21 mouse cellular contexts compared by ENCODE assay signal in genomic region chr3:84080074-84080473, GRCm38 (mm10). TPM values are rescaled to one million over a fixed set of nuclear protein-coding genes. Genes with fewer than 3 reads are reported as not detected.
A peak's percentile ranks its signal among the peaks of the same experiment; 100 is the strongest.
DNase-seq lines count a peak whose midpoint lies in the region; ATAC-seq and TF ChIP-seq lines count a peak whose summit lies in the region.
"Had no signal": no experiment of that assay in that cellular context is flagged by ENCODE, and none has a peak within 500 bp of the region (broad histone marks: within the 10 kb centered on the region; RNA-seq: fewer than 3 reads in every experiment).

No protein-coding gene starts in this region.

- H3K9ac ChIP-seq in forebrain, embryonic 14.5 days (ENCODE audit: low read length), result no peak overlapping the region
- no peak overlapping the region for H3K9ac ChIP-seq in heart, postnatal 0 days (replicated peaks; ENCODE audit: low read depth, low read length)
- H3K9ac ChIP-seq in midbrain, embryonic 14.5 days (replicated peaks; ENCODE audit: low read length), result no peak overlapping the region
- H3K9ac ChIP-seq in midbrain, postnatal 0 days (replicated peaks; ENCODE audit: low read length, poor library complexity, severe bottlenecking), result no peak overlapping the region
- H3K9ac ChIP-seq: forebrain, embryonic 15.5 days; heart, embryonic 15.5 days; hindbrain, embryonic 13.5 days had no signal

- no peaks in the 10 kb centered on the region for H3K27me3 ChIP-seq in forebrain, embryonic 14.5 days (replicated peaks; ENCODE audit: control insufficient read depth, insufficient read depth, low read length)
- H3K27me3 ChIP-seq in forebrain, embryonic 10.5 days (ENCODE audit: poor library complexity, severe bottlenecking), result no peaks in the 10 kb centered on the region
- no peaks in the 10 kb centered on the region for H3K27me3 ChIP-seq in heart, postnatal 0 days (ENCODE audit: control insufficient read depth, insufficient read depth, low read length)
- H3K27me3 ChIP-seq in midbrain, embryonic 14.5 days (ENCODE audit: control insufficient read depth, insufficient read depth, low read length), result no peaks in the 10 kb centered on the region
- H3K27me3 ChIP-seq in midbrain, postnatal 0 days (ENCODE audit: insufficient read depth, low read length), result no peaks in the 10 kb centered on the region
- H3K27me3 ChIP-seq: forebrain, embryonic 15.5 days; heart, embryonic 15.5 days; hindbrain, embryonic 13.5 days had no signal

- 0 out of 2 replicates have a peak, but pooled peaks cover 5% of the 10 kb centered on the region for H3K9me3 ChIP-seq in forebrain, embryonic 14.5 days (replicated peaks; ENCODE audit: control insufficient read depth, low read length)
- peaks cover 5% of the 10 kb centered on the region for H3K9me3 ChIP-seq in forebrain, embryonic 10.5 days
- H3K9me3 ChIP-seq in heart, postnatal 0 days (replicated peaks; ENCODE audit: control insufficient read depth, low read length), result no peaks in the 10 kb centered on the region
- H3K9me3 ChIP-seq in midbrain, embryonic 14.5 days (ENCODE audit: control insufficient read depth, low read length), result 0 out of 2 replicates have a peak, but pooled peaks cover 5% of the 10 kb centered on the region
- H3K9me3 ChIP-seq in midbrain, postnatal 0 days (ENCODE audit: low read length), result no peaks in the 10 kb centered on the region
- H3K9me3 ChIP-seq: heart, embryonic 15.5 days had no signal

- DNase-seq in forebrain, embryonic 14.5 days (ENCODE audit: low spot score), result peak; percentile 9
- no peak for DNase-seq in forebrain, embryonic 10.5 days (ENCODE audit: extremely low spot score, low spot score)
- DNase-seq in heart, postnatal 0 days (ENCODE audit: low spot score), result no peak
- no peak for DNase-seq in heart, postnatal 4 days
- DNase-seq in midbrain, embryonic 14.5 days, result peak; percentile 79
- no peak for DNase-seq in midbrain, postnatal 0 days (ENCODE audit: low spot score)
- DNase-seq: adrenal gland, adult 8-10 months; adrenal gland, postnatal 36 days; B cell, adult 2 months; cerebellum, adult 11-12 months; cerebellum, adult 9-11 months; cerebellum, postnatal 36 days; gastrocnemius, postnatal 14 days had no signal

- 81% methylated on average over 7 of the region's 7 CpGs for WGBS in forebrain, embryonic 14.5 days
- 93% methylated on average over 7 of the region's 7 CpGs for WGBS in forebrain, embryonic 10.5 days
- WGBS in heart, postnatal 0 days, result 73% methylated on average over 7 of the region's 7 CpGs
- 35% methylated on average over 7 of the region's 7 CpGs for WGBS in midbrain, embryonic 14.5 days
- WGBS in midbrain, postnatal 0 days, result 40% methylated on average over 7 of the region's 7 CpGs

- H3K36me3 ChIP-seq in forebrain, embryonic 14.5 days (ENCODE audit: control insufficient read depth, insufficient read depth, low read length), result no peaks in the 10 kb centered on the region
- no peaks in the 10 kb centered on the region for H3K36me3 ChIP-seq in forebrain, embryonic 10.5 days (replicated peaks)
- no peaks in the 10 kb centered on the region for H3K36me3 ChIP-seq in heart, postnatal 0 days (replicated peaks; ENCODE audit: control insufficient read depth, insufficient read depth, low read length)
- no peaks in the 10 kb centered on the region for H3K36me3 ChIP-seq in midbrain, embryonic 14.5 days (ENCODE audit: control insufficient read depth, insufficient read depth, low read length)
- H3K36me3 ChIP-seq in midbrain, postnatal 0 days (ENCODE audit: insufficient read depth, low read length), result no peaks in the 10 kb centered on the region
- H3K36me3 ChIP-seq: embryonic facial prominence, embryonic 10.5 days; forebrain, embryonic 15.5 days; G1E; heart, embryonic 15.5 days; hindbrain, embryonic 13.5 days had no signal

- no peak overlapping the region for H3K27ac ChIP-seq in forebrain, embryonic 14.5 days (ENCODE audit: low read depth, low read length)
- no peak overlapping the region for H3K27ac ChIP-seq in forebrain, embryonic 10.5 days
- H3K27ac ChIP-seq in heart, postnatal 0 days (ENCODE audit: low read depth), result peak overlapping the region; percentile 47; the same call in 1 of the 2 replicates
- no peak overlapping the region for H3K27ac ChIP-seq in midbrain, embryonic 14.5 days (replicated peaks; ENCODE audit: low read depth, low read length)
- H3K27ac ChIP-seq in midbrain, postnatal 0 days (ENCODE audit: low read depth, low read length), result no peak overlapping the region
- H3K27ac ChIP-seq: embryonic facial prominence, embryonic 10.5 days; forebrain, embryonic 15.5 days; heart, embryonic 15.5 days; hindbrain, embryonic 13.5 days; hindbrain, postnatal 0 days had no signal

- H3K4me3 ChIP-seq in forebrain, embryonic 14.5 days (ENCODE audit: low read depth, low read length), result no peak overlapping the region
- H3K4me3 ChIP-seq in forebrain, embryonic 10.5 days, result no peak overlapping the region
- H3K4me3 ChIP-seq in heart, postnatal 0 days (ENCODE audit: low read depth, low read length), result no peak overlapping the region
- no peak overlapping the region for H3K4me3 ChIP-seq in midbrain, embryonic 14.5 days (replicated peaks; ENCODE audit: low read depth, low read length)
- H3K4me3 ChIP-seq in midbrain, postnatal 0 days (ENCODE audit: low read depth, low read length), result no peak overlapping the region
- H3K4me3 ChIP-seq: embryonic facial prominence, embryonic 10.5 days; forebrain, embryonic 15.5 days; heart, embryonic 15.5 days; hindbrain, embryonic 13.5 days had no signal

- TF ChIP-seq EP300 in heart, postnatal 0 days (IDR thresholded peaks at IDR 0.05; ENCODE audit: low read depth), result no peak

- H3K4me1 ChIP-seq in forebrain, embryonic 14.5 days (ENCODE audit: control insufficient read depth, insufficient read depth, low read length), result no peaks in the 10 kb centered on the region
- no peaks in the 10 kb centered on the region for H3K4me1 ChIP-seq in forebrain, embryonic 10.5 days
- no peaks in the 10 kb centered on the region for H3K4me1 ChIP-seq in heart, postnatal 0 days (ENCODE audit: control insufficient read depth, insufficient read depth)
- no peaks in the 10 kb centered on the region for H3K4me1 ChIP-seq in midbrain, embryonic 14.5 days (ENCODE audit: control insufficient read depth, insufficient read depth, low read length)
- H3K4me1 ChIP-seq in midbrain, postnatal 0 days (ENCODE audit: insufficient read depth, low read length), result no peaks in the 10 kb centered on the region
- H3K4me1 ChIP-seq: forebrain, embryonic 15.5 days; hindbrain, embryonic 13.5 days had no signal

- ATAC-seq in forebrain, embryonic 14.5 days, result no peak
- no peak for ATAC-seq in heart, postnatal 0 days (ENCODE audit: insufficient read depth, low read depth)
- peak; percentile 80; the same call in 1 of the 2 replicates for ATAC-seq in midbrain, embryonic 14.5 days (ENCODE audit: low FRiP score, low TSS enrichment)
- no peak for ATAC-seq in midbrain, postnatal 0 days (ENCODE audit: low FRiP score)
- ATAC-seq in monocyte, adult 5-6 weeks (replicated peaks; ENCODE audit: insufficient number of reproducible peaks, low FRiP score, low TSS enrichment, poor library complexity, severe bottlenecking), result no peak
- ATAC-seq: CD4-positive, CD25-positive, alpha-beta regulatory T cell, adult 4 months; forebrain, embryonic 15.5 days; hindbrain, postnatal 0 days had no signal

- TF ChIP-seq CTCF in heart, postnatal 0 days (IDR thresholded peaks at IDR 0.05; ENCODE audit: low read depth), result no peak
- no peak for TF ChIP-seq CTCF in midbrain, postnatal 0 days (IDR thresholded peaks at IDR 0.05)

- H3K4me2 ChIP-seq in forebrain, embryonic 14.5 days (ENCODE audit: low read length), result no peak overlapping the region
- no peak overlapping the region for H3K4me2 ChIP-seq in heart, postnatal 0 days (ENCODE audit: low read depth, low read length)
- H3K4me2 ChIP-seq in midbrain, embryonic 14.5 days (ENCODE audit: low read length), result no peak overlapping the region
- H3K4me2 ChIP-seq in midbrain, postnatal 0 days (ENCODE audit: low read depth, low read length, poor library complexity, severe bottlenecking), result no peak overlapping the region
- H3K4me2 ChIP-seq: forebrain, embryonic 15.5 days; heart, embryonic 15.5 days; hindbrain, embryonic 13.5 days had no signal

RNA-seq across cellular contexts. Expression of gene Tmem131l, which starts 40.1 kb away (rescaled TPM):
- 123 and 131 TPM in 2 replicates for polyA plus RNA-seq in forebrain, embryonic 14.5 days (2014; fragmentation: Nextera tagmentation; extraction: Ambion mirVana)
- polyA plus RNA-seq in forebrain, embryonic 10.5 days (2016; fragmentation: Nextera tagmentation; extraction: Ambion mirVana), result 64.6 and 74.8 TPM in 2 replicates
- total RNA-seq in heart, postnatal 0 days (2014; rRNA removed; ENCODE audit: low replicate concordance), result 32.6 and 33.4 TPM in 2 replicates
- polyA plus RNA-seq in heart, postnatal 0 days (2015; fragmentation: Nextera tagmentation; extraction: Ambion mirVana), result 14.7 and 16.5 TPM in 2 replicates
- 10 to 100 TPM; 32.7 to 41.7 TPM for total RNA-seq in heart, postnatal 4 days (2021)
- 89.4 and 90.7 TPM in 2 replicates for polyA plus RNA-seq in midbrain, embryonic 14.5 days (2014; fragmentation: Nextera tagmentation; extraction: Ambion mirVana)
- 37.3 and 37.7 TPM in 2 replicates for total RNA-seq in midbrain, postnatal 0 days (2014; rRNA removed)
- 16.1 and 22.5 TPM in 2 replicates for polyA plus RNA-seq in midbrain, postnatal 0 days (2015; fragmentation: Nextera tagmentation; extraction: Ambion mirVana)
- 41.7 to 63.6 TPM (median 57.3 TPM) in 3 replicates for total RNA-seq in monocyte, adult 5-6 weeks (2017)

Comparison
In these comparisons a context has a peak if more than half of its experiments do, and no peak if none do; other contexts are left out.
1. DNase-seq: peak in forebrain, embryonic 14.5 days (single experiment) and midbrain, embryonic 14.5 days (single experiment); none in forebrain, embryonic 10.5 days (single experiment), heart, postnatal 0 days (single experiment), heart, postnatal 4 days (single experiment) and midbrain, postnatal 0 days (single experiment).